Mouse (Mus musculus) inflammation-experienced regulatory T-cells, adult 6 months (primary cell): ENCODE results near the gene Hs1bp3. TPM values are rescaled to one million over a fixed set of nuclear protein-coding genes. Genes with fewer than 3 reads are reported as not detected.

ENCODE experiments used
- ATAC-seq: one replicate; pipeline ENCODE4 v1.8.0; 2017
- polyA plus RNA-seq, 3 experiments: library from polyadenylated mRNA; unstranded; fragments of 100-300 nt; shearing (Covaris generic); gene quantifications; one replicate each; pipeline ENCODE4 v1.2.1; 2017

The Hs1bp3 gene
- polyA plus RNA-seq, result 1 to 10 TPM; 2.7 to 5.2 (median 5.1) TPM

- peak; percentile 90 for ATAC-seq
These were observed at the start of gene Hs1bp3 for GRCm38 (mm10) chr12:8313270-8313771. TSS of gene Hs1bp3 (plus strand) at chr12:8313432.

GRCm38 (mm10) chr12:8266311-8266710 is 46.9 kb upstream of the Hs1bp3 start:
- ATAC-seq, result no peak

- ATAC-seq, result no peak
These were observed 43.6 kb upstream of the Hs1bp3 start for GRCm38 (mm10) chr12:8269627-8270026.

GRCm38 (mm10) chr12:8271405-8271804 is 41.8 kb upstream of the Hs1bp3 start:
- ATAC-seq, result no peak

- ATAC-seq, result no peak
These were observed 39.6 kb upstream of the Hs1bp3 start for GRCm38 (mm10) chr12:8273471-8274171.

- ATAC-seq, result no peak
These were observed 37.8 kb upstream of the Hs1bp3 start for GRCm38 (mm10) chr12:8275424-8275823.

- no peak for ATAC-seq
These were observed 31.8 kb upstream of the Hs1bp3 start for GRCm38 (mm10) chr12:8281225-8282017.

- no peak for ATAC-seq
These were observed 25.3 kb upstream of the Hs1bp3 start for GRCm38 (mm10) chr12:8287970-8288369.

- no peak for ATAC-seq
These were observed 24.1 kb upstream of the Hs1bp3 start for GRCm38 (mm10) chr12:8289099-8289498.

GRCm38 (mm10) chr12:8289499-8289898 is 23.7 kb upstream of the Hs1bp3 start:
- no peak for ATAC-seq

GRCm38 (mm10) chr12:8291157-8291853 is 21.9 kb upstream of the Hs1bp3 start:
- ATAC-seq, result no peak

- no peak for ATAC-seq
These were observed 17.8 kb upstream of the Hs1bp3 start for GRCm38 (mm10) chr12:8295307-8295913.

- ATAC-seq, result no peak
These were observed 17.1 kb upstream of the Hs1bp3 start for GRCm38 (mm10) chr12:8296154-8296553.

GRCm38 (mm10) chr12:8297586-8298214 is 15.5 kb upstream of the Hs1bp3 start:
- ATAC-seq, result no peak

GRCm38 (mm10) chr12:8298361-8299142 is 14.7 kb upstream of the Hs1bp3 start:
- no peak for ATAC-seq

GRCm38 (mm10) chr12:8299143-8300110 is 13.8 kb upstream of the Hs1bp3 start:
- no peak for ATAC-seq

- ATAC-seq, result no peak
These were observed 13.1 kb upstream of the Hs1bp3 start for GRCm38 (mm10) chr12:8300111-8300480.

- ATAC-seq, result no peak
These were observed 12.7 kb upstream of the Hs1bp3 start for GRCm38 (mm10) chr12:8300521-8300920.

- no peak for ATAC-seq
These were observed 12.0 kb upstream of the Hs1bp3 start for GRCm38 (mm10) chr12:8301011-8301814.
